Mouse (Mus musculus): ENCODE results near the gene Col18a1.

DNA sequence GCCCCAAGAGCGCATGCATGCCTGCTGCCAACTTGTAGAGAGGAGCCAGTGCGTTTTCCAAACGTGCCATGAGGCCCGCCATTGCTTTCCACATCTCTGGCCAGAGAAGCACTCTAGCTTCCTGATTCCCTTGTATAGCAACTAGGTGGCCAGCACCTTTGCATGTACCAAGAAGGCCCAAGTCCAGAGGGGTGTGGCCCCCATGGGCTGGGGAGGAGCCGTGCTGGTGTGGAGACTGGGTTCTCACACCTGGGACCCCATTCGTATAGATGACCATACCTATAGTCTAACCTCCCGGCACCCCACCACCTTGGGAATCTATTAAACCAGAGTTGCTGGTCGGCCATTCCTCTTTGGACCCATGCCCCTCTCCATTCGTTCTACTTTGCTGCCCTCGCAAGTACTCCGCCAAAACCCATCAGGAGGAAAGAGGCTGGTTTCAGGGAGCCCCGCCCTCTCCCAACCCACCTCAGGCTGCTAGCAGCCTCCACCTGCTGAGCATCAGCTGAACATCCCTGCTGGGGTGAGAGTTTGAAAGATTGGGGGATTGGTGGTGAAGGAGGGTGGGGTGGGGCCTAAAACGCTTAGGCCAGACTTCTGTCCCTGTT lies 134.5 kb downstream of the Col18a1 start, which contains the start of gene Slc19a1:
- TF ChIP-seq POLR2A (IDR thresholded peaks at IDR 0.05; ENCODE audit: borderline replicate concordance, insufficient read depth, low read length) (no peak), CTCF (IDR thresholded peaks at IDR 0.05; ENCODE audit: borderline replicate concordance, insufficient read depth, low read depth, low read length) (no peak)
